Mouse (Mus musculus): ENCODE results near the gene Hnrnpul1. TPM values are rescaled to one million over a fixed set of nuclear protein-coding genes. Genes with fewer than 3 reads are reported as not detected.

Hnrnpul1 gene
- polyA plus RNA-seq, 2 experiments = 26.5 to 36.5 TPM

DNA sequence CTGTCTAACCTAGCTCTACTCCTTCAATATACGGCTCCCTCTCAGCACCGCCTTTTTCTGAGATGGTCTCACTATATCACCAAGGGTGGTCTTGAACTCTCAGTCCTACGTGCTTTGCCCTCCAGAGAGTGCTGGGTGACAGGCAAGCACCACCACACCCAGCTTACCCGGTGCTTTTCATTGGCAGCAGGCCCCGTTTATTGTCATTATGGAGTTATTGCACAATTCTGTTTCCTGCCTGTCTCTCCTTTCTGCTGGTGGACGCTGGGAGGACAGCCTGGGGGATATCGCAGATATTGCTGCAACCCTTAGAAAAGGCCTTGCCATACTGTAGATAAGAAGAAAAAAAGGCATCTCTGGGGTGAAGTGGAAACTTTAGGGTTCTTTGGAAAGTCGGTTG lies 36.1 kb upstream of the Hnrnpul1 start:
- no peaks in the 10 kb centered on the region; the same call in 1 of the 2 replicates for H3K27me3 ChIP-seq (ENCODE audit: control insufficient read depth, insufficient read depth, low read length)
- no peak overlapping the region for H3K4me2 ChIP-seq (ENCODE audit: low read depth)
- H3K27ac ChIP-seq = no peak overlapping the region
- H3K4me1 ChIP-seq (replicated peaks; ENCODE audit: control insufficient read depth in 2 of 2, insufficient read depth in 2 of 2, low read length in 1 of 2) = peaks cover 0 to 4% of the 10 kb centered on the region in 2 experiments; a peak in 1 of 4 replicates
- no peak overlapping the region for H3K4me3 ChIP-seq (ENCODE audit: insufficient read depth in 1 of 2, low read depth in 2 of 2, low read length in 2 of 2)
- no peak overlapping the region for H3K9ac ChIP-seq (replicated peaks)
- DNase-seq (ENCODE audit: low read depth in 3 of 3, low spot score in 3 of 3) = no peak
- TF ChIP-seq CTCF (IDR thresholded peaks at IDR 0.05; ENCODE audit: low read depth) = no peak
- TF ChIP-seq EP300 (IDR thresholded peaks at IDR 0.05; ENCODE audit: low read depth) = no peak
- H3K36me3 ChIP-seq (replicated peaks; ENCODE audit: control insufficient read depth, insufficient read depth, low read depth) = no peaks in the 10 kb centered on the region
- ATAC-seq (ENCODE audit: insufficient read depth) = no peak
- no peaks in the 10 kb centered on the region for H3K9me3 ChIP-seq (ENCODE audit: control insufficient read depth, low read length)
- WGBS (ENCODE audit: insufficient replicate concordance) = 32% methylated on average over 8 of the region's 8 CpGs

DNA sequence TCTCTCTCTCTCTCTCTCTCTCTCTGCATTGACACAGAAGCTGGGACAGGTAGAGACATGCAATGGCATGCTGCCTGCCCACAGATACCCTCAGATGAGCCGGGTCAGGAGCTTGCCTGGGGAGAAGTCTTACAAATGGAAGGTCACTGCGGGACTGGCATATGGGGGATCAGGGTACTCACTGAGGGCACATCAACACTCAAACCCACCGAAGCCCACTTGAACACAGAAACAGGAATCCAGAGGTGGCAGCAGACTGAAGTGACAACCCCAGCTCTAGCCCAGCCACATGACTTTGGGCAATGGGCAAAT lies 34.5 kb upstream of the Hnrnpul1 start:
- Histone ChIP-seq H3K4me1 (replicated peaks; ENCODE audit: control insufficient read depth in 2 of 2, insufficient read depth in 2 of 2, low read length in 1 of 2) (peaks cover 0 to 4% of the 10 kb centered on the region in 2 experiments; a peak in 1 of 4 replicates), H3K4me3 (ENCODE audit: insufficient read depth in 1 of 2, low read depth in 2 of 2, low read length in 2 of 2) (no peak overlapping the region), H3K36me3 (replicated peaks; ENCODE audit: control insufficient read depth, insufficient read depth, low read depth) (no peaks in the 10 kb centered on the region), H3K27me3 (ENCODE audit: control insufficient read depth, insufficient read depth, low read length) (no peaks in the 10 kb centered on the region; the same call in 1 of the 2 replicates), H3K4me2 (ENCODE audit: low read depth) (no peak overlapping the region), H3K9me3 (ENCODE audit: control insufficient read depth, low read length) (no peaks in the 10 kb centered on the region), H3K27ac (no peak overlapping the region), H3K9ac (replicated peaks) (no peak overlapping the region)
- no peak for TF ChIP-seq CTCF (IDR thresholded peaks at IDR 0.05; ENCODE audit: low read depth)
- TF ChIP-seq EP300 (IDR thresholded peaks at IDR 0.05; ENCODE audit: low read depth) = no peak
- DNase-seq (ENCODE audit: low read depth in 3 of 3, low spot score in 3 of 3) (no peak), ATAC-seq (ENCODE audit: insufficient read depth) (no peak)
- WGBS (ENCODE audit: insufficient replicate concordance) = 53% methylated on average over 3 of the region's 3 CpGs

GRCm38 (mm10) chr7:25788220-25789128 lies 33.9 kb upstream of the Hnrnpul1 start, which contains the start of gene Axl:
Axl (minus strand) TSS chr7:25788705.
- H3K4me2 ChIP-seq (ENCODE audit: low read depth) = peak within 1 kb of the TSS; percentile 29
- peak within 1 kb of the TSS; percentile 34 to 41 for H3K4me3 ChIP-seq (ENCODE audit: insufficient read depth in 1 of 2, low read depth in 2 of 2, low read length in 2 of 2)
- H3K9me3 ChIP-seq (ENCODE audit: control insufficient read depth, low read length) = no peaks in the 10 kb centered on the region
- H3K27ac ChIP-seq = no peak within 1 kb of the TSS
- peaks cover 0 to 7% of the 10 kb centered on the region in 2 experiments; a peak in 1 of 4 replicates for H3K4me1 ChIP-seq (replicated peaks; ENCODE audit: control insufficient read depth in 2 of 2, insufficient read depth in 2 of 2, low read length in 1 of 2)
- no peaks in the 10 kb centered on the region; the same call in 1 of the 2 replicates for H3K27me3 ChIP-seq (ENCODE audit: control insufficient read depth, insufficient read depth, low read length)
- TF ChIP-seq CTCF (IDR thresholded peaks at IDR 0.05; ENCODE audit: low read depth) (no peak), EP300 (IDR thresholded peaks at IDR 0.05; ENCODE audit: low read depth) (no peak)
- 4% methylated on average over 25 of the region's 30 CpGs for WGBS (ENCODE audit: insufficient replicate concordance)
- no peak for ATAC-seq (ENCODE audit: insufficient read depth)
- no peak within 1 kb of the TSS for H3K9ac ChIP-seq (replicated peaks)
- no peak for DNase-seq (ENCODE audit: low read depth in 3 of 3, low spot score in 3 of 3)
- H3K36me3 ChIP-seq (replicated peaks; ENCODE audit: control insufficient read depth, insufficient read depth, low read depth) = no peaks in the 10 kb centered on the region

- H3K9ac ChIP-seq (replicated peaks) = no peak overlapping the region
- WGBS (ENCODE audit: insufficient replicate concordance) = 25% methylated on average over 9 of the region's 9 CpGs
- peaks cover 0 to 9% of the 10 kb centered on the region in 2 experiments; a peak in 1 of 4 replicates for H3K4me1 ChIP-seq (replicated peaks; ENCODE audit: control insufficient read depth in 2 of 2, insufficient read depth in 2 of 2, low read length in 1 of 2)
- H3K4me2 ChIP-seq (ENCODE audit: low read depth) = no peak overlapping the region
- no peak for ATAC-seq (ENCODE audit: insufficient read depth)
- no peak for DNase-seq (ENCODE audit: low read depth in 3 of 3, low spot score in 3 of 3)
- no peaks in the 10 kb centered on the region for H3K9me3 ChIP-seq (ENCODE audit: control insufficient read depth, low read length)
- TF ChIP-seq EP300 (IDR thresholded peaks at IDR 0.05; ENCODE audit: low read depth) = no peak
- no peak for TF ChIP-seq CTCF (IDR thresholded peaks at IDR 0.05; ENCODE audit: low read depth)
- no peak overlapping the region for H3K27ac ChIP-seq
- no peaks in the 10 kb centered on the region for H3K36me3 ChIP-seq (replicated peaks; ENCODE audit: control insufficient read depth, insufficient read depth, low read depth)
- no peaks in the 10 kb centered on the region; the same call in 1 of the 2 replicates for H3K27me3 ChIP-seq (ENCODE audit: control insufficient read depth, insufficient read depth, low read length)
- H3K4me3 ChIP-seq (ENCODE audit: insufficient read depth in 1 of 2, low read depth in 2 of 2, low read length in 2 of 2) = peak overlapping the region; percentile 34 to 36; a peak in 3 of 4 replicates
Measured at GRCm38 (mm10) chr7:25787456-25788219, 33.1 kb upstream of the Hnrnpul1 start.

GRCm38 (mm10) chr7:25786974-25787373 lies 32.4 kb upstream of the Hnrnpul1 start:
- peaks cover 0 to 14% of the 10 kb centered on the region in 2 experiments; a peak in 2 of 4 replicates for H3K4me1 ChIP-seq (replicated peaks; ENCODE audit: control insufficient read depth in 2 of 2, insufficient read depth in 2 of 2, low read length in 1 of 2)
- no peak overlapping the region for H3K4me3 ChIP-seq (ENCODE audit: insufficient read depth in 1 of 2, low read depth in 2 of 2, low read length in 2 of 2)
- H3K4me2 ChIP-seq (ENCODE audit: low read depth) = no peak overlapping the region
- no peaks in the 10 kb centered on the region for H3K9me3 ChIP-seq (ENCODE audit: control insufficient read depth, low read length)
- no peaks in the 10 kb centered on the region; the same call in 1 of the 2 replicates for H3K27me3 ChIP-seq (ENCODE audit: control insufficient read depth, insufficient read depth, low read length)
- DNase-seq (ENCODE audit: low read depth in 3 of 3, low spot score in 3 of 3) = no peak
- H3K36me3 ChIP-seq (replicated peaks; ENCODE audit: control insufficient read depth, insufficient read depth, low read depth) = no peaks in the 10 kb centered on the region
- H3K9ac ChIP-seq (replicated peaks) = no peak overlapping the region
- 39% methylated on average over 4 of the region's 4 CpGs for WGBS (ENCODE audit: insufficient replicate concordance)
- no peak for ATAC-seq (ENCODE audit: insufficient read depth)
- H3K27ac ChIP-seq = no peak overlapping the region
- TF ChIP-seq CTCF (IDR thresholded peaks at IDR 0.05; ENCODE audit: low read depth) (no peak), EP300 (IDR thresholded peaks at IDR 0.05; ENCODE audit: low read depth) (no peak)

Data from liver, embryonic 14.5 days (tissue).